Mouse (Mus musculus) CH12.LX (cell line): Measurements from ENCODE around the gene 9830107B12Rik. TPM values are rescaled to one million over a fixed set of nuclear protein-coding genes. Genes with fewer than 3 reads are reported as not detected.
A peak's percentile ranks its signal among the peaks of the same experiment; 100 is the strongest.

Experiments used
- DNase-seq: peaks from one replicate; pipeline ENCODE4 v3.0.0-alpha.2; 2013; ENCODE audit errors: extremely low read depth
- H3K27ac ChIP-seq: 2 replicates; pipeline ENCODE4 v1.5.1; 2012; ENCODE audit warnings: low read depth, mild to moderate bottlenecking, control low read depth, moderate library complexity; ENCODE audit not compliant: insufficient read depth
- H3K27me3 ChIP-seq: replicated peaks from 2 replicates; pipeline ENCODE3; 2012; ENCODE audit warnings: inconsistent platforms
- H3K36me3 ChIP-seq, 2 experiments: replicated peaks in 1 of 2; 2 replicates each; pipeline versions ENCODE3 to v1.6.1; 2012; ENCODE audit warnings: inconsistent platforms in 1 of 2, low read length in 1 of 2, mild to moderate bottlenecking in 1 of 2, mixed read lengths in 1 of 2, moderate library complexity in 1 of 2; ENCODE audit not compliant: control insufficient read depth in 1 of 2, insufficient read depth in 1 of 2
- H3K4me1 ChIP-seq, 2 experiments: 2 replicates each; pipeline ENCODE4 v1.6.1; 2012; ENCODE audit warnings: inconsistent platforms in 1 of 2, moderate library complexity in 1 of 2; ENCODE audit not compliant: insufficient read depth in 2 of 2, control insufficient read depth in 1 of 2
- H3K4me2 ChIP-seq: 2 replicates; pipeline ENCODE4 v1.6.1; 2012; ENCODE audit warnings: low read depth, mild to moderate bottlenecking, control low read depth; ENCODE audit not compliant: poor library complexity, insufficient read depth, severe bottlenecking
- H3K4me3 ChIP-seq, 3 experiments: fragments of 150-350 bp in 1 of 3; sonication (generic) in 1 of 3; replicated peaks in 1 of 3; 2 replicates each; pipeline versions ENCODE3 to v1.5.1; 2011 to 2012; ENCODE audit warnings: low read depth in 2 of 3, low read length in 2 of 3, mild to moderate bottlenecking in 2 of 3, moderate library complexity in 2 of 3, control low read depth in 1 of 3, improper control_type of control experiment in 1 of 3, inconsistent platforms in 1 of 3, mixed read lengths in 1 of 3; ENCODE audit not compliant: poor library complexity in 1 of 3
- H3K79me2 ChIP-seq: replicated peaks from 2 replicates; pipeline ENCODE4 v1.6.1; 2012; ENCODE audit warnings: mild to moderate bottlenecking, moderate library complexity; ENCODE audit not compliant: control insufficient read depth, poor library complexity, insufficient read depth, severe bottlenecking; ENCODE audit errors: extremely low read depth
- H3K9ac ChIP-seq: 2 replicates; pipeline ENCODE4 v1.6.1; 2012; ENCODE audit warnings: low read depth, mild to moderate bottlenecking, control low read depth, moderate library complexity; ENCODE audit not compliant: insufficient read depth
- H3K9me3 ChIP-seq: replicated peaks from 2 replicates; pipeline ENCODE3; 2012; ENCODE audit warnings: low read length, inconsistent platforms, mixed read lengths
- BHLHE40 ChIP-seq: IDR thresholded peaks from 2 replicates; pipeline ENCODE4 v1.6.1; 2011; ENCODE audit warnings: mild to moderate bottlenecking, low read depth, low read length, improper control_type of control experiment
- CHD2 ChIP-seq: IDR thresholded peaks from 2 replicates; pipeline ENCODE4 v1.6.1; 2011; ENCODE audit warnings: low read length, improper control_type of control experiment
- CTCF ChIP-seq, 2 experiments: IDR thresholded peaks in 1 of 2; conservative IDR thresholded peaks in 1 of 2; 2 replicates each; pipeline ENCODE4 v1.5.1; 2011 to 2012; ENCODE audit warnings: low read depth in 2 of 2, low read length in 2 of 2, improper control_type of control experiment in 1 of 2, inconsistent platforms in 1 of 2, mild to moderate bottlenecking in 1 of 2, moderate library complexity in 1 of 2
- E2F4 ChIP-seq: IDR thresholded peaks from 2 replicates; pipeline ENCODE4 v1.6.1; 2011; ENCODE audit warnings: low read depth, low read length, improper control_type of control experiment; ENCODE audit not compliant: insufficient replicate concordance
- ELF1 ChIP-seq: IDR thresholded peaks from 2 replicates; pipeline ENCODE4 v1.6.1; 2014; ENCODE audit warnings: low read depth, mild to moderate bottlenecking, inconsistent platforms, low read length, improper control_type of control experiment
- HCFC1 ChIP-seq: IDR thresholded peaks from 2 replicates; pipeline ENCODE4 v1.6.1; 2012; ENCODE audit warnings: low read depth, mild to moderate bottlenecking, inconsistent platforms, low read length, improper control_type of control experiment
- IRF4 ChIP-seq: IDR thresholded peaks from 2 replicates; pipeline ENCODE4 v1.6.1; 2014; ENCODE audit warnings: low read depth, mild to moderate bottlenecking, inconsistent platforms, low read length, improper control_type of control experiment
- JUND ChIP-seq: conservative IDR thresholded peaks from 2 replicates; pipeline ENCODE4 v1.6.1; 2011; ENCODE audit warnings: low read depth, low read length, improper control_type of control experiment
- MAFK ChIP-seq: IDR thresholded peaks from 2 replicates; pipeline ENCODE4 v1.6.1; 2011; ENCODE audit warnings: low read length, improper control_type of control experiment; ENCODE audit not compliant: insufficient replicate concordance
- MAX ChIP-seq: IDR thresholded peaks from 2 replicates; pipeline ENCODE4 v1.6.1; 2011; ENCODE audit warnings: low read length, improper control_type of control experiment
- MAZ ChIP-seq: IDR thresholded peaks from 2 replicates; pipeline ENCODE4 v1.6.1; 2012; ENCODE audit warnings: low read depth, mild to moderate bottlenecking, inconsistent platforms, low read length, improper control_type of control experiment, moderate library complexity
- MEF2A ChIP-seq: IDR thresholded peaks from 2 replicates; pipeline ENCODE4 v1.6.1; 2014; ENCODE audit warnings: low read depth, mild to moderate bottlenecking, inconsistent platforms, low read length, improper control_type of control experiment, borderline replicate concordance
- MXI1 ChIP-seq: IDR thresholded peaks from 2 replicates; pipeline ENCODE4 v1.6.1; 2011; ENCODE audit warnings: mild to moderate bottlenecking, low read depth, low read length, improper control_type of control experiment
- MYC ChIP-seq: IDR thresholded peaks from 2 replicates; pipeline ENCODE4 v1.6.1; 2011; ENCODE audit warnings: low read depth, mild to moderate bottlenecking, improper control_type of control experiment, low read length
- NELFE ChIP-seq: IDR thresholded peaks from 2 replicates; pipeline ENCODE4 v1.6.1; 2011; ENCODE audit warnings: low read depth, low read length, improper control_type of control experiment
- NRF1 ChIP-seq: IDR thresholded peaks from 2 replicates; pipeline ENCODE4 v1.6.1; 2014; ENCODE audit warnings: low read depth, mild to moderate bottlenecking, inconsistent platforms, low read length, improper control_type of control experiment, moderate library complexity
- POLR2A ChIP-seq: IDR thresholded peaks from 2 replicates; pipeline ENCODE4 v1.6.1; 2011; ENCODE audit warnings: low read depth, mild to moderate bottlenecking, improper control_type of control experiment, low read length
- POLR2AphosphoS2 ChIP-seq: IDR thresholded peaks from 2 replicates; pipeline ENCODE4 v1.6.1; 2011; ENCODE audit warnings: low read depth, low read length, improper control_type of control experiment
- RAD21 ChIP-seq: IDR thresholded peaks from 2 replicates; pipeline ENCODE4 v1.6.1; 2011; ENCODE audit warnings: low read depth, mild to moderate bottlenecking, low read length, improper control_type of control experiment, moderate library complexity
- RCOR1 ChIP-seq: conservative IDR thresholded peaks from 2 replicates; pipeline ENCODE4 v1.6.1; 2012; ENCODE audit warnings: low read depth, mild to moderate bottlenecking, inconsistent platforms, low read length, improper control_type of control experiment
- SIN3A ChIP-seq: IDR thresholded peaks from 2 replicates; pipeline ENCODE4 v1.6.1; 2012; ENCODE audit warnings: low read length, improper control_type of control experiment, inconsistent platforms
- SMC3 ChIP-seq: IDR thresholded peaks from 2 replicates; pipeline ENCODE4 v1.6.1; 2011; ENCODE audit warnings: low read depth, low read length, improper control_type of control experiment
- TBP ChIP-seq: conservative IDR thresholded peaks from 2 replicates; pipeline ENCODE4 v1.6.1; 2011; ENCODE audit warnings: low read depth, low read length, improper control_type of control experiment
- TCF12 ChIP-seq: IDR thresholded peaks from 2 replicates; pipeline ENCODE4 v1.6.1; 2014; ENCODE audit warnings: low read depth, mild to moderate bottlenecking, inconsistent platforms, low read length, improper control_type of control experiment
- USF2 ChIP-seq: conservative IDR thresholded peaks from 2 replicates; pipeline ENCODE4 v1.6.1; 2011; ENCODE audit warnings: low read depth, low read length, improper control_type of control experiment
- ZC3H11A ChIP-seq: IDR thresholded peaks from 2 replicates; pipeline ENCODE4 v1.6.1; 2012; ENCODE audit warnings: low read depth, mild to moderate bottlenecking, inconsistent platforms, low read length, improper control_type of control experiment
- ZNF384 ChIP-seq: IDR thresholded peaks from 2 replicates; pipeline ENCODE4 v1.6.1; 2012; ENCODE audit warnings: low read depth, low read length, improper control_type of control experiment, inconsistent platforms
- dilution Hi-C: fragments of 300-500 bp; cut with MboI; formaldehyde crosslinking; loops from 2 replicates; pipeline ENCODE4 v1.14.3; 2020; ENCODE audit warnings: low sequenced_read_pairs; ENCODE audit not compliant: extremely low pct_unique_long_range_greater_than_20kb, extremely low pct_ligation_motif_present
- in situ Hi-C: fragments of 300-500 bp; cut with MboI; formaldehyde crosslinking; loops from 3 replicates; pipeline ENCODE4 v1.14.3; 2019; ENCODE audit warnings: low sequenced_read_pairs, low pct_ligation_motif_present, low pct_unique_long_range_greater_than_20kb, mixed read lengths
- polyA plus RNA-seq: library from polyadenylated mRNA; unstranded; fragments of >175 nt; gene quantifications from 2 replicates; pipeline ENCODE4 v1.2.1, GENCODE M21; 2012; ENCODE audit warnings: low read depth; ENCODE audit not compliant: insufficient read length
- total RNA-seq, 2 experiments: library from RNA; depleted of rRNA; stranded (reverse); fragments of 300-350 nt in 1 of 2; fragments of >200 nt in 1 of 2; gene quantifications; 2 replicates each; pipeline ENCODE4 v1.2.3; 2012 to 2014

Gene 9830107B12Rik
- total and polyA plus RNA-seq, 3 experiments: not detected

DNA sequence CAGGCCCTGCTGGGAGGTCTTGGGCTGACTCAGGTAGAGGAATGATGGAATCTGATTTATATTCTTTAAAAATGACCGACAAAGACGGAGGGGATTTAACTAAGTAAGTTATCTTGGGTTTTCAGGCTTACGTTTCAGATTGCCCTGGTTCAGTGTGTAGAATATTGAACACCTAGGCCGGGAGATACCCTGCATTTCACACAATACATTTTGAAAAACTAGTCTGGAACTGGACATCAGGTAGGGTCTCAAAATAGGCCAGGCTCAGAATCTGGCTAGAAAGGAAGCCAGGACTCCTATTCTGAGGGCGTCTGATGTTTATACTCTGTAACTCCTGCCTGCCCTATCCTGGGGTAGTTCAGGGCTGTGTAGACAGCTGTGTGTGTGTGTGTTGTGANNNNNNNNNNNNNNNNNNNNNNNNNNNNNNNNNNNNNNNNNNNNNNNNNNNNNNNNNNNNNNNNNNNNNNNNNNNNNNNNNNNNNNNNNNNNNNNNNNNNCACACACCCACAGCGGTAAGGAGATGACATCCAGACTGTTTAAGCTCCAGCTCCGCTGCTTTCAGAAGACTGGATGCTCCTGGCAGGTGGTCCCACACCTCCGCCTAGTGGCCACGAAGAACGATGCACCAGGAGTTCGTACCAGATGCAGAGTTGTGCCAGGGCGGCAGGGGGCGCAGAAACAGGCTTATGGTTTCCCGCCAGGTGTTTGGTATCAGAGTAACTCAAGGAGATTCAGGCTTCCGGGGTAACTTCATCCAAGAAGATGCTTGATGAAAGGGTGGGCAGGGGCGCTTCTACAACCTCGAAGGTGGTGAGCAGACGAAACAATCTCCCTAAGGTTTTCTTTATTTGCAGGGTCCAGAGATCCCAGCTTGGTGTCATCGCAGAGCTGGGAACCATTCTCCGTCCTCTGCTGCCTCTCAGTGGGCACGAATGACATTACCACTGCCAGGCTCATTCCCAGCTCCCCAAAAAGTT is 45.3 kb downstream of the 9830107B12Rik start:
- H3K36me3 ChIP-seq: no peaks in the 10 kb centered on the region
- H3K9me3 ChIP-seq: peaks cover 16% of the 10 kb centered on the region
- in situ Hi-C loops: loop anchor here (25.0 kb wide), 1 partner anchor 187 kb away; the partner anchor contains the start of gene Treml2

DNA sequence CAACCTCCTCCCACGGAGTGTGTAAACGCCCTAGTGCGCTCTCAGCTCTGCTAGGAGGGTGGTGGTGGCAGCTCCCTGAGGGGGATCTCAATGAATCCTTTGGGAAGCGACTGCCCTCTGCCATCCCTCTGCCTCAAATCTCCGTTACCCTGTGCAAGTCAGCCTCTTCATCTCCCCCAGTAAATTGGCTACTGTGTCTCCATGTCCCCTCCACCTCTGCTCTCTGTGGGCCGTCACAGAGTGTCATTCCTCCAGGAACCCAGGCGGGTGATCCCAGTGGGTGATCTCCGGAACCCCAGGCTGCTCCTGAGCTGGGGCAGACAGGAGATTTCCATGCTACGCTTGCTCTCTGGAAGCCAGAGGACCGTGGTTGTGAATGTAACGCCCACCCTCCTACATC is 46.8 kb downstream of the 9830107B12Rik start:
- in situ Hi-C loops (loop anchor here (5.0 to 10.0 kb wide), 2 partner anchors 55 to 302 kb away; no protein-coding TSS in a partner anchor), dilution Hi-C loops (no loop called here)
- no peak overlapping the region for H3K4me3 ChIP-seq
- H3K27me3 ChIP-seq: no peaks in the 10 kb centered on the region
- no peak for DNase-seq
- TF ChIP-seq ZC3H11A (no peak), MXI1 (no peak), MAX (no peak), USF2 (no peak), POLR2A (no peak)
- no peaks in the 10 kb centered on the region for H3K36me3 ChIP-seq
- no peak overlapping the region for H3K27ac ChIP-seq
- peaks cover 23% of the 10 kb centered on the region for H3K9me3 ChIP-seq
- H3K9ac ChIP-seq: no peak overlapping the region
- H3K79me2 ChIP-seq: no peaks in the 10 kb centered on the region
- H3K4me1 ChIP-seq: peaks cover 2 to 43% of the 10 kb centered on the region in 2 experiments; a peak in 3 of 4 replicates
- no peak overlapping the region for H3K4me2 ChIP-seq

More for the DNA sequence above, 45.3 kb downstream of the 9830107B12Rik start:
- Histone ChIP-seq H3K79me2 (no peaks in the 10 kb centered on the region), H3K4me2 (peak overlapping the region; percentile 52; the same call in 1 of the 2 replicates), H3K27ac (no peak overlapping the region), H3K4me1 (peaks cover 4 to 55% of the 10 kb centered on the region in 2 experiments), H3K4me3 (peak overlapping the region in 2 of 3 experiments; percentile 32 to 35), H3K9ac (no peak overlapping the region), H3K27me3 (no peaks in the 10 kb centered on the region)
- dilution Hi-C loops: no loop called here
- peak; percentile 71 for TF ChIP-seq MAX
- 0 out of 2 replicates have a peak, but pooled peaks have one; percentile 9 for TF ChIP-seq MEF2A
- peak; percentile 54; the same call in 1 of the 2 replicates for TF ChIP-seq BHLHE40
- no peak for TF ChIP-seq MAFK
- no peak for TF ChIP-seq TBP
- no peak for TF ChIP-seq MXI1
- peak; percentile 55 to 93 for TF ChIP-seq CTCF (conservative IDR thresholded peaks at IDR 0.05 in 1 of 2, IDR thresholded peaks at IDR 0.05 in 1 of 2; ENCODE audit: low read depth in 2 of 2, low read length in 2 of 2)
- TF ChIP-seq ZC3H11A: 0 out of 2 replicates have a peak, but pooled peaks have one; percentile 34
- peak; percentile 57; the same call in 1 of the 2 replicates for TF ChIP-seq HCFC1
- peak; percentile 77 for TF ChIP-seq IRF4
- TF ChIP-seq NRF1: peak; percentile 30; the same call in 1 of the 2 replicates
- TF ChIP-seq TCF12: peak; percentile 72
- peak; percentile 64 for TF ChIP-seq RAD21
- TF ChIP-seq POLR2AphosphoS2: no peak
- 0 out of 2 replicates have a peak, but pooled peaks have one; percentile 19 for TF ChIP-seq MYC
- no peak for TF ChIP-seq JUND
- TF ChIP-seq E2F4: peak; percentile 95
- TF ChIP-seq RCOR1: 0 out of 2 replicates have a peak, but pooled peaks have one; percentile 55
- TF ChIP-seq MAZ: peak; percentile 74; the same call in 1 of the 2 replicates
- peak; percentile 74 for TF ChIP-seq ELF1
- peak; percentile 87; the same call in 1 of the 2 replicates for TF ChIP-seq NELFE
- TF ChIP-seq SIN3A: peak; percentile 60
- peak; percentile 87 for TF ChIP-seq SMC3
- TF ChIP-seq CHD2: peak; percentile 42; the same call in 1 of the 2 replicates
- peak; percentile 55 for TF ChIP-seq ZNF384
- peak; percentile 89 for DNase-seq
